Mouse (Mus musculus): ENCODE measurements around the gene Coro2b.

The Coro2b gene

DNA sequence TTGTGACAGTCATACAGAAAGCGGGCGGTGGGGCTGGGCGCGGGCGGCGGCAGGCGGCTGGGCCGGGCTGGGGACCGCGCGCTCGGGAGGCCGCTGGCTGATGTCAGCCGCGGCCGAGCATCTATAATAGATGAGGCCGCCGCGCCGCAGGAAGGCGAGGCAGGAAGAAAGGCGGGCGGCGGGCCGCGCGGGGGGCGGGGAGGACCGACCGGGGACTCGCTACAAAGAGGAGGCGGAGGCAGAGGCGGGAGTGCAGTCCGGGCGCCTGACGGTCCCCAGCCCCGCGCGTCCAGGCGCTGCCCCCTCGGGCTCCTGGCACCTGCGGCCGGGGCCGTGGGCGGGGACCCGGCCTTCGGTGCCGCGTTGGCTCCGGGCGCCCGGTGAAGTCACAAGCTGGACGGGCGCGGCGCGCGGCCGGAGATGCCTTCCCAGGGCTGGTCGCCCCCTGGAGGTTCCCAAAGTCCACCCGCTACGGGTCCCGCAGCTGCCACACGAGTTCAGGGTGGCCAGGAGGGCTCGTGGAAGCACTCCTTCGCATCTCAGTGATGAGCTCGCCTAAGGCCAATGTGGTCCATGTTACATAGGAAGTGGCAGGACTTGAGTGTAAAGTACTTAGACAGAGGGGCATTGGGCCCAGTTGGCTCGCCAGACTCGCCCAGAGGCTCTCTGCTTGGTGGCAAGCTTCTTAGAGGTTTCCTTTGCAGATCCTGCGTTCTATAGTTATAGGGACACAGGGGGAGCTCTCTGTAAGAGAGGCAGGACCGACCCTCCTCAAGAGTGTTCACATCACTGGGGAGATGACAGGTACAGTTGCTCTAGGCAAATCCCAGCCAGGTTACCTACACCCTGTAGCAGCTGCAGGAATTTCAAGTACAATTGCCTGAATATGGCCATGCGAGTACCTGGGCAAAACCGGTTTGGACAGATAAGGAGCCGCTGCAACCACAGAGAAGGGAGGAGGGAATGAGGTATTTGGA, at the start of gene Coro2b:
Gene Coro2b, minus strand, starts transcription at position 390 of the 977 bp plus-strand sequence.
- peak; percentile 86 for DNase-seq

DNA sequence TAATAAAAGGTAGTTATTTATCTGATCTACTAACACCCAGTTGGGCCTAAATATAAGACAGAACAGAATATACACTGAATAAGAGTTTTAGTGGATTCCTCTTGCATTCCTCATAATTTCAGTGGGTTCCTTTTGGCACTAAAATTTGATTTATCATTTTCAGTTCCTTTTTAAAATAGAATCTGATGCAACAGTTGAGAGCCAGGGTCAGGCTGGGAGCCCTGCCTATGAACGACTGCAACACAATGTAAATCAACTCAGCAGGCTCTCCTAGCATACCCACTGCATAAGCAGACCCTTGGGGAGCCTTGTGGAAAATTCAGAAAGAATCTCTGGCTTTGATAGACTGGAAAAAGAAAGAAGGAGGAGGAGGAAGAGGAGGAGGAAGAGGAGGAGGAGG, 40.7 kb upstream of the Coro2b start:
- no peak for DNase-seq

GRCm38 (mm10) chr9:62569121-62569520, 32.3 kb upstream of the Coro2b start:
- no peak for DNase-seq

- no peak for DNase-seq
Measured at GRCm38 (mm10) chr9:62567818-62568217, 31.0 kb upstream of the Coro2b start.

DNA sequence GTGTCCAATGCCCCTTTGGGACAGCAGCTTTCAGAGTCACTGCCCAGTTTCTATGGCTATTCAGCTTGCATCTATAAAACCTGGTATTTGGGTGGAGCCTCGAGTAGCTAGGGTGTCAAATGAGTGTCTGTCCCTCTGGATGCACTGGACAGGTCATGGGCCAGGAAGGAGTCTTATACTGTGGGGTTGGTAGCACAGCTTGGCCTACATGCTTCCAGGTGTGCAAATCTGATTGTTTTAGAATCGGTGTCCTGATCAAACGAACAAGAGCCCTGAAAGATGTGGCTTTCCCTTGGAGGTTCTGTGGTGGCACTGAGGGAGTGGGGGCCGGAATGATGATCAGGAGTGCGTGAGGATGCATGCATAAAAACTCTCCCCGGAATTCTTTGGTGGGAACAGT, 25.4 kb upstream of the Coro2b start:
- no peak for DNase-seq

DNA sequence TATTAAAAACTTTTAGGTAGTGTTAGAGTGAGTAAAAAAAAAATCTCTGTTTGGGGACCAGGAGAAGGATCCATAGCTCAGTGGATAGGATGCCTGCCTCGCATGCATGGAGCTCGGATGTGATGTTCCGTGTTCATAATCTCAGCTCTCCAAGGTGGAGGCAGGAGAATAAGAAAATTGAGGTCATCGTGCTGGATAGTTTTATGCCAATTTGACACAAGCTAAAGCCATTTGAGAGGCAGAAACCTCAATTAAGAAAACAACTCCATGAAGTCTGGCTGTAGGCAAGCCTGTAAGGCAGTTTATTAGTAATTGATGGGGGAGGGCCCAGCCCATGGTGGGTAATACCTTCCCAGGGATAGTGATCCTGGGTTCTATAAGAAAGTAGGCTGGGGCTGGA, 23.6 kb upstream of the Coro2b start:
- no peak for DNase-seq

DNA sequence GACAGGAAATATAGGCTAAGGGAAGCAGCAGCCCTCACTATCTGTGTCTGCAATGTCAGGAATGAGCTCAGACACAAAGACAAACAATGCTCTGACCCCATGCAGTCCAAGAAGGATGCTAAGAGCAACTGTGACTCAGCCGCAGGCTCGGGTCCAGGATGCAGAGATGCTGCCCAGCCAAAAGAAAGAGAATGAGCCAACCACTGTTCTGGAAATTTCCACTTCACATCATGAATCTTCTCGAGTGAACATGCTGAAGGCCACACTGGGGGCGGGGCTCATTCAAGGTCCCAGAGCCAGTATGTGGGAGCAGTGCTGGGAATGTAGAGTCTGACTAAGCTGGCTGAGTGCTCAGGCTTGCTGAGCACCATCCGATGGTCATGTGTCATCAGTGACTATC, 23.2 kb upstream of the Coro2b start:
- no peak for DNase-seq

GRCm38 (mm10) chr9:62559446-62559845, 22.6 kb upstream of the Coro2b start:
- no peak for DNase-seq

DNA sequence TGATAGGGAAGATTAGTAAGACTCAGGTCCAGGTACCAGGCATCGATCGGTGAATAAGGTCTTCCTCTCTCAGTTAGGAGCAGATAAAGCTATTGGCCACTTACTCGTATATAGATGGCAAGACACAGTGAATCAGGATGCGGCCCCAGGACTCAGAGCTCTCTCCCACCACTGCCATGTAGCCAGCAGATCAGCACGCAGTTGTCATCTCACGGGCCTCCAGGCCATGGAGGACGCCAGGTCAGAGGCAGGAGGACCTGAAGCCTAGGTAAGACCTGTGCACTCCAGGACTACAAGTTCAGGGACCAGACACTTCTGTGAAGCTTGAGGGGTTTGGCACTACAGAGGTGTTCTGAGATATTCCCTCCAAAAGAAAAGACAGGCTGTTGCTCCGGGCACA, 21.2 kb upstream of the Coro2b start:
- no peak for DNase-seq

- no peak for DNase-seq
Measured at GRCm38 (mm10) chr9:62556748-62557147, 19.9 kb upstream of the Coro2b start.

DNA sequence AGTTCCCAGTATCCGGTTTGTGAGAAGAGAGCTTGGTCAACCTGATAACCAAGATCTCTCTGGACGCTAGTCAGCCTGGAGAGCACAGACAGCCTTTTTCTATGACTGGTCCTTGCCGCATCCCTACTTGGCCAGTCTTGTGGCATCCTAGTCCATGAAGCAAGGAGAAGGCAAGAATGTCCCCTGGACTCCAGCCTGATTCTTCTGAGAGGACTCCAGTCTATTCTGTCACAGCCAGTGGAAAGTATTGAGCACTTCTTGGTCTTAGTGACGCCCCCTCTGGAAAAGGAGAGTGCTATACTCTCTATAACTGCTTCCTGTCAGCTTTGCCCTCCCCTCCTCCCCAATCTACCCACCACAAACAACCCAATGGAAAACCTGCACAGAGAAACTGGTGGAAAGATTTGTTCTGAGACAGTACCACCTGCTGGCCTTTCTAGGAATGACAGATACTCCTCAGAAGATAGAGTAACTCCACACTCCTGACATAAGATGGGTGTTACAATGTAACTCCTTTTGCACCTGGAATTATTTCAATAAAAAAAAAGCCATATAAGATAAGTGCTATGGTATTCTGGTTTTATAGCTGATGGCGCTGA, 18.5 kb upstream of the Coro2b start:
- DNase-seq, result peak; percentile 58

DNA sequence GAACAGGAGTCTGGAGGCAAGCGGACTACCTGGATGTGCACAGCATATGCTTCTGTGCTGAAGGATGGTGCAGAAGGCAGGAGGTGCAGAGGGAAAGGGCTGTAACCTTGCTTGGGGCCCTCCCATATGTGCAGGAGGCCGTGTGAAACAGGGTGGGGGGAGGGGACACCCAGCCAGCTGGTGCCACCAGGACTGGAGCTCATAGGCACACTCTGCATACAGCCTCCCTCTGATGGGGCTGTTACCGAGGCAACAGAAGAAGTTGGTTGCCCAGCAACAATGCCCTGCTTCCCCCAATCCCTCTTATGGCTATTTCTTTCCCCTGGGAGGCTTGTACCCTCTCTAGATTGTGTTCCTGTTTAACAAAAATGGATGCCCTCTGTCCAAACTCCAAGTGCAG, 17.8 kb upstream of the Coro2b start:
- DNase-seq, result no peak

DNA sequence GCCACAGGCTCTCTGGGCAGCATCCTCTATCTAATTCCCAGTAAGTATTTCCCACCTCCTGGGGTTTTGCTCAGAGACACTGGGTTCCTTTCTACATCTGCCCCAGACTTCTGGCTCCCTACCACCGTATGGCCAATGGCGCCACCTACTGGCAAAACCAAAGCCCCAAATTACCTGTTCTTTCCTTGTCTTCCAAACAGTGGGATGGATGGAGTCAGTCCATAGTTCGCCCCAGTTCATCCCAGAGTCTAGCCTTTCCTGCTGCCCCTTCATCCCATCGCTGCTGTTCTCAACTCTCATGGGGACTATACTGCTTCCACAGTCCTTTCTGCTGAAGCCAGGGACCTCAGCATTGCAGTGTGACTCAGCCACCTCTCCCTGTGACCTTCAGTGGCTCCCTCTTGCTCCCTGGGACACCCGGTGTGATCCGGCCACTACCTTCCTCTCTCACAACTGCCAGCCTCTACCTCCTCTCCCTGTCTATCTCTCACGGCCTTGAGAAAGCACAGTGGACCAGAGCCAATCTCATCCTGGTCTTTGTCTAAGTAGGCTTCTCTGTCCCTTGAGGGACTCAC, 16.6 kb upstream of the Coro2b start:
- peak; percentile 87 for DNase-seq

DNA sequence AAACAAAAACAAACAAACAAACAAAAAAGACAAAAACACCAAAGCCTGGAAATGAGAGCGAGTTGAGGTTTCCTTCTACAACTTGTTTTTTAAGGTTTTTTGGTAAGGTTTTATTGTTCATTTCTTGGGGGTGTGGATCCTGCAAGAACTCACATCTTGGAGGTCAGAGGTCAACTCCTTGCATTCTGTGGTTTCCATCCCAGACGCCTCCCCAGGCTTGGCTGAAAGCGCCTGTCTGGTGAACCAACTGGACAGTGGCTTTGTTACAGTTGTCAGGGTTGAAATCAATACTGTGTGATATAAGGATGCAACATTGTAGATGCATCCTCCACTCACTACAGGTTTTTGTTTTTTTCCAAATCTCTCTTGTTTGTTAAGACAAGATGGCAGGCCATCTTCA, 14.7 kb upstream of the Coro2b start:
- no peak for DNase-seq

GRCm38 (mm10) chr9:62550661-62551093, 13.8 kb upstream of the Coro2b start:
- peak; percentile 92 for DNase-seq

- peak; percentile 90 for DNase-seq
Measured at GRCm38 (mm10) chr9:62549809-62550208, 13.0 kb upstream of the Coro2b start.

GRCm38 (mm10) chr9:62547476-62547875, 10.6 kb upstream of the Coro2b start:
- DNase-seq, result no peak

DNA sequence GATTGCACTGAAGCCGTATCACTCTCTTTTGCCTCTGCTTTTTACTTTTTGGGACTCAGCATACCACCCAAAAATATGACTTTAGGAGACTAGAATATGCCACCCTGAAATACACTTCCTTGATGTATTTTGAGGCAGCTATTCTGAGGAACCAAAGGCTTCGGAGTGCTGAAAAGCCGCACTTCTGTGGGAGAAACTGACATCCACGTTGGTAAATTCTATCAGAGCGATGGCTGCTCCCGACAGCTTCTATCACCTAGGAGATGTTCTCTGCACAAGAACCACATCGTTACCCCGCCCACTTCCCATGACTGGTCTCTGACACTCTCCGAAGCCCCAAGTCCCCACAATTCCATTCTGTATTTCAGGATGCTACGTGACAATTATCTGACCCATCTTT, 8.0 kb upstream of the Coro2b start:
- no peak for DNase-seq

DNA sequence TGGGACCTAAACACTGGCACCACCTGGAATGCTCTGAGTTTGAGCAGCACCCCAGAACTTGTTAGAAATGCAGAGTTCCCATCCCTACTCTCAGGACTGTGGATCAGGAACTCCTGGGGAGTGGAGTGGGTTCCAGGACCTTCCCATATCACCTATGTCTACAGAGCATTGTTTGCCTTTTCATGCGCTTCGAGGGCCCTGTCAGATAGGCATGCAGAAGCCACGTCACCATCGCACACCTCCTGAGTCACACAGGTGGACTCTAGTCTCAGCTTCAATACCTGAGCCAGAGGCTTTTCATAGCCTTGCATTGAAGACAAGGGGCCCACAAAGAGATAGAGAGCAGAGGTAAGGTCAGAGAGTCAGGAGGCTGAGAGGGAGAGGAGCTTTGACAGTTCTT, 7.0 kb upstream of the Coro2b start:
- no peak for DNase-seq

DNA sequence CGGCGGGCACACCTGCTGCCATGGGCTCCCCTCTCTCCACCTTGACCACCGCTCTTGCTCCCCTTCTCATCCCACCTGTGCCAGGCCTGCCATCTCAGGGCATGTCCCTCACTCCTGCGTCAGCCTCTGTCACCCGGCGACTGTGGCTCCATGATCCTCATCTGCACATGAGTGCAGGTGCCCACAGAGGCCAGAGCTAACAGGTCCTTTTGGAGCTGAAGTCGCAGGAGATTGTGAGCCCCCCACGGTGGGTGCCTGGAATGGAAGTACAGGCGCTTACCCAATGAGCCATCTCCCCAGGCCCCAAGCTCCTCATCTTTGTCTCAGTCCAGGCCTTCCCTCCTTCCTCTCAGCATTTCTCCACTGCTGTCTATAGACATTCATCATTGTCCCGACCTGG, 4.8 kb upstream of the Coro2b start:
- no peak for DNase-seq

GRCm38 (mm10) chr9:62541182-62541581, 4.3 kb upstream of the Coro2b start:
- DNase-seq, result peak; percentile 61

DNA sequence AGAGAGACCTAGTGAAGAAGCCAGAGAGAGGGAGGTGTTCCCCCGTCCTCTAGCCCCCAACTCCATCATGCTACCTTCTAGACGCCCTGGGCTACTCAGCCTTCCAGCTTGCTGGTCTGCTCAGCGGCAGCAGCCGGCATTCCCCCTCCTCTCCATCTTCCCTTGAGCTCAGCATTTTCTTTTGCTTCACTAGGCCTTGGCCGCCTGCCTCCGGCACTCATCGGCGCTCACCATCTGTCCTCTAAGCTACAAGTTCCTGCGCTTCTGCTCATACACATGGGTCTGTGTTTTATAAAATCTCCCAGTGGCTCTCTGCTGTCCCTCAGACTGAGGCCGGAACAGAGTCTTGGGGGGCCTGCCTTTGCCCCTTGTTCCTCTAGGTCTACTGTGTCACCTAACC, 3.9 kb upstream of the Coro2b start:
- no peak for DNase-seq

- no peak for DNase-seq
Measured at GRCm38 (mm10) chr9:62540166-62540565, 3.3 kb upstream of the Coro2b start.

- no peak for DNase-seq
Measured at GRCm38 (mm10) chr9:62539251-62539711, 2.4 kb upstream of the Coro2b start.
